Mouse (Mus musculus) G1E (cell line): Measurements from ENCODE around the gene Cd34.

Experiments
- CTCF ChIP-seq: IDR thresholded peaks from 2 replicates; pipeline ENCODE4 v1.5.1; 2012; ENCODE audit warnings: low read depth, low read length, inconsistent platforms, mixed read lengths
- GATA1 ChIP-seq: IDR thresholded peaks from 2 replicates; pipeline ENCODE4 v1.6.1; 2012; ENCODE audit warnings: borderline replicate concordance, low read length, inconsistent platforms, mixed read lengths
- GATA2 ChIP-seq: IDR thresholded peaks from 2 replicates; pipeline ENCODE4 v1.6.1; 2012; ENCODE audit warnings: low read depth, low read length, inconsistent platforms, borderline replicate concordance

- no peak for TF ChIP-seq GATA1
- TF ChIP-seq CTCF = no peak
- TF ChIP-seq GATA2 = no peak
Measured at GRCm38 (mm10) chr1:194989024-194989423, 50.4 kb downstream of the Cd34 start.
